Mouse (Mus musculus): ENCODE results near the gene Dapk1.

DNA sequence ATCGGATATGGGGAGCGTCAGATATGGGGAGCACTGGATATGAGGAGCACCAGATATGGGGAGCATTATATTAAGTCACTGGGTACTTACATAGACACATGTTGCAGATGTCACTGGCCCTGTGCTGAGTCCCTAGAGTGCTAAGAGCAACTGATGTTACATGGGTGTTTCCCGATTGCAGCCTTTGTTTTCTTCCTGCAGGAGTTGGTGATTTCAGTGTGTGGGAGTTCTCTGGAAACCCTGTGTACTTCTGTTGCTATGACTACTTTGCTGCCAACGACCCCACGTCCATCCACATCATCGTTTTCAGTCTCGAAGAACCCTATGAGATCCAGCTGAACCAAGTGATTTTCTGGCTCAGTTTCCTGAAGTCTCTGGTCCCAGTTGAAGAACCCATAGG lies 149.2 kb downstream of the Dapk1 start:
- no peak for TF ChIP-seq POLR2A (IDR thresholded peaks at IDR 0.05; ENCODE audit: low read depth, low read length)
- no peak for TF ChIP-seq CTCF (IDR thresholded peaks at IDR 0.05; ENCODE audit: extremely low read depth, insufficient read depth, insufficient read length, insufficient replicate concordance)

Data from spleen, adult 2 months (tissue).